Mouse (Mus musculus) forelimb bud, embryonic 11.5 days (tissue): Measurements from ENCODE around the gene Ptgs1.

Experiments used
- DNase-seq: peaks from one replicate; pipeline ENCODE4 v3.0.0-alpha.2; 2012; ENCODE audit warnings: low read depth, low spot score

The Ptgs1 gene

DNA sequence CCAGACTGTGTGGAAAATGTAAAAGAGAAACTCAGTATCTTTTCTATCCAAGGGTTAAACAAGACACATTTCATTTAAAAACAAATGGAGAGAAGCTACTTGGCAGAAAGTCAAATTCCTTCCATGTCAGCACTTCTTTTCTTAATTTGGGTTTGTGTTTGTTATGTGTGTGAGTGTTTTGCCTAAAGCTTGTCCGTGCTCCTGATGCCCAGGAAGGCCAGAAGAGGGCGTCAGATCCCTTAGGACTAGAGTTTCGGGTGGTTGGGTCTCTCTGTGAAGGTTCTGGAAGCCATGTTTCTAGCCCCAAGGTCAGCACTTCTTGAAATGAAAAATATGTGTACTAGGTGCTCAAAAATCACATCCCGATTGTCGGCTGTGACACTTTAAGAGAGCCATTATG lies 15.8 kb upstream of the Ptgs1 start:
- DNase-seq = no peak

DNA sequence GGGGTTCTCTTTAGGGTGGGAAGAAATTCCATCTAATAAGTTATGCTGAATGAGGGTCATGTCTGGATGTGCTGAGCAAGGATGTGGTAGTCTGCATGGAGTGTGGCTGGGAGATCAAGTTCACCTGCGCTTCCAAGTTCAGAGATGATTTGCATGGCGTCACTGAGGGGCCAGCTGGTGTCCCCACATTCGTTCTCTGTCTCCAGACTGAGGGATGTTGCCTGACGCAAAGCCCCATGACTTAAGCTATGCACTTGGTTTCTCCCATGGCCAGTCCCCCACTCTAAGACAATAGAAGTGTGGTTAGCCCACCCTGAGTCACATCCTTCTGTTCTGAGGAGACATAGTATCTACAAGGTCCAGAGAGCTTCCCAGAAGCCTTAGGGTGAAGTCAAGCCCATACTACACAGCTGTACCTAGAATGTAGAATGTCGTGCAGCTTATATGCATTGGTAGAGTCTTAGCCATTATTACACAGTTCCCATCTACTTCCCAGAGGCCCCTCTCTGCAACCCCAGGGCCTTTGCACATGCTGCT lies 15.0 kb upstream of the Ptgs1 start:
- no peak for DNase-seq

DNA sequence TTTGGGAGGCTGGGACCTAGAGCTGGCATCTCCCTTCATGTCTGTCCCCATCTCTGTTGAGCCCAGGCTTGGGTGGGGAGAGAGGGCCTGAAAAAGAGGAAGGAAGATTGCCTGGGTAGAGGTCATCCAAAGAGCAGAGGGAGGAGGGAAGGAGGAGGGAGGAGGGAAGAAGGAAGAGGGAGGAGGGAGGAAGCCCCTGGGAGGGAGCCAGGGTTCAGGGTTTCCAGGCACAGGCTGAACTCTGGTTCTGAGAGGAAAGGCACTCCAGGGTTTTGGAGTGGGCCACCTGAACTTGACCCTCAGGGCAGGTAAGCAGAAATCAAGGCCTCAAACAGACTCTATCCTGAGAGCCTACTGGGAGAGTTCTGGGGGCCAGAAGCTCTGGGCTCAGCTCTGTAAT lies 13.7 kb upstream of the Ptgs1 start:
- no peak for DNase-seq

- no peak for DNase-seq
Measured at GRCm38 (mm10) chr2:36216953-36217573, 13.2 kb upstream of the Ptgs1 start.

- no peak for DNase-seq
Measured at GRCm38 (mm10) chr2:36217692-36218233, 12.5 kb upstream of the Ptgs1 start.

GRCm38 (mm10) chr2:36220106-36220505 lies 10.1 kb upstream of the Ptgs1 start:
- DNase-seq = no peak

DNA sequence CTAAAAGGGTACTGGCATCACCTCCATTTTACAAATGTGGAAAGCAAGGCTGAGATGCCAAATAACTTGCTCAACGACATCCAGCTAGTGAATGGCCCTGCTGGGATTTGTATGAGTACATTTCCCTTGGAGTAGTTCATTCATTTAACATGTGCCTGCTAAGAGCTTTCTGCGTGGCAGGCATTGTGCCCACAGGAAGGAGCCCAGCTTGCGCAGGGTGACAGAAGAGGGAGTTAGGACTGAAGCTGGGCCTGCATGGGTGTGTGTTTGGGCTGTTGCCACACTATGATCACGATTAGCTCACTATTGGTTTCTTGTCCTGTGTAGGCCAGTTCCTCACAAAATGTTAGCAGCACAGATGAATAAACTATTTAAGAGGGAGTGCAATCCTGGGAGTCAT lies 9.3 kb upstream of the Ptgs1 start:
- no peak for DNase-seq

DNA sequence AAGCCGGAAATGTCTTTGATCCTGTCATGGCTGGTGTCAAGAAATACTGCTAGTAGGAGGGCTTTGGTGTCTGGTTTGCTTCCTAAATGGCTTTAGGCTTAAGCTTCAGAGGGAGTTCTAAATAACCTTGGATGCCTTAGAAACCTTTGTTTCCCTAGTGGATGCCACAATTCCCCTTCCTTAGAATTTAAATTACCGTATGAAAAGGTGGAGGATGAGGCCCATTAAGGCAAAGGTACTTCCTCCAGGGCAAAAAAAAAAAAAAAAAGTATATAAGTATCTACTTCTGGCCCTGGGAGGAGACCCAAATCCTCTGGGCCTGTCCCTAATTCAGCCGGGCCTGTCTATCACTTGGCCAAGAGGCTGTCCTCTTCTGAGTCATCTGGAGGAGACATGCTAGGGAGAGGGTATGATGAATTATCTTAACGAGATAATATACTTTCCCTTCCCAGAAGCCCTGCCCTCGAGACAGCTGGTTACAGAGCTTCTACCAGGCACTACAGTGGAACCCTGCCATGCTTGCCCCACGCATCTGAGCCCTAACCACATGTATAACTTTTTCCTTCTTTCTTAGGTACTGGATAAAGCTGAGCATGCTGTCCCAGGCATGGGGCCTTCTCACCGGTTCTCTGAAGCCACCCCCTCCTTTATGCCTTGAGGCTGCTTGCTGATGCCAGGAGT lies 7.9 kb upstream of the Ptgs1 start:
- no peak for DNase-seq

GRCm38 (mm10) chr2:36223436-36223835 lies 6.8 kb upstream of the Ptgs1 start:
- no peak for DNase-seq

DNA sequence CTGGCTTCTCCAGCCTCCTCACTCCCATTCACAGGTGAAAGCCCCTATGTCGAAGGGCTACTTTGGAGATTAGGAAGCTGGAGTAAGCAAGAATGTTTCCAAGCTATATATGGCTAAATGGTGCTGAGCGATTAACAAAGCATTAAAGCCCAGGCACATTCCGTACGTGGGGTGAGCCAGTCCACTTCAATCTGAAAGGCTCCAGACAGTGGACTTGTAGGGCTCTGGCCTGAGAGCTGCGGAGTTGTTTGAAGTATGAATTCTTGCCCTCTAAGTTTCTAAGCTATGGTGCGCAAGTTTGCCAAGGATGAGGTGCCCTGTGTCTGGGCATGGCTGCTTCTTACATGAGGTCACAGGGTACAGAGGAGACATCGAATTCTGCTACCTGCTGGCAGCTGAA lies 6.1 kb upstream of the Ptgs1 start:
- no peak for DNase-seq

DNA sequence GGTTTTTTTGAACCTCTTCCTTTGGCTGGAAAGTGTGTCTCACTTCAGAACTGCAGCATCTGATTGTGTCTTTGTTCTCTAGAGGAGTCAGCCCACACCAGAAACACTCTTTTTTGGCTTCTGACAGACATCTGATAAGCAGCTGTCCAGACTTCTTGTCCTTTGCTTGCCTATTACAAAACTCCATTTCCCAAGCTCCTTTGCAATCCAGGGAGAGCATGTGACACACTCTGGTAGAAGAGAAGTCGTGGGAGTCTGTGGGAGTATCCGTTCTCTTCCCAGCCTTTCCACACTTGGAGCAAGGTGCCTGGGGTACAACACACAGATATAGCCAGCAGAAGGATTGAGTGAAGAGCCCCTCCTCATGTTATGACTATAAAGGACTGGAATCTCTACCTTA lies 5.6 kb upstream of the Ptgs1 start:
- DNase-seq = no peak

DNA sequence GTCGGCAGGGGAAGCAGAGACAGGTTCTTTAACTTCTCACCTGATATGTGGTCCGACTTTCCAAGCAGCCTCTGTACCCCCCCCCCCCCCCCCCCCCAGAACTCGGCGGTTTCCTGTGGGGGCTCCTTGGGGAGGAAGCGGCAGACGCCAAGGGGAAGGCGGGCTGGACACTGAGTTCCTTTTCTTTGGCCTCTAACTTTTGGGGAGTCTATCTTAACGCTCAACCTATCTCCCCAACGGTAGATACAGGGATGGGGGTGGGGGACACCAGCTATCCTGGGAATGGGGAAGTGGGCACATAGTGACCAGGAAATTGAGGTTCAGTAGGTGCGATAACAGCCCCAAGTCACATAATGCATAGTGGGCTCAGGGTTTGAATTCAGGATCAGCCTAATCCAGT lies 741 bp downstream of the Ptgs1 start:
- DNase-seq = no peak

- DNase-seq = no peak
Measured at GRCm38 (mm10) chr2:36234526-36235368, 4.5 kb downstream of the Ptgs1 start.

DNA sequence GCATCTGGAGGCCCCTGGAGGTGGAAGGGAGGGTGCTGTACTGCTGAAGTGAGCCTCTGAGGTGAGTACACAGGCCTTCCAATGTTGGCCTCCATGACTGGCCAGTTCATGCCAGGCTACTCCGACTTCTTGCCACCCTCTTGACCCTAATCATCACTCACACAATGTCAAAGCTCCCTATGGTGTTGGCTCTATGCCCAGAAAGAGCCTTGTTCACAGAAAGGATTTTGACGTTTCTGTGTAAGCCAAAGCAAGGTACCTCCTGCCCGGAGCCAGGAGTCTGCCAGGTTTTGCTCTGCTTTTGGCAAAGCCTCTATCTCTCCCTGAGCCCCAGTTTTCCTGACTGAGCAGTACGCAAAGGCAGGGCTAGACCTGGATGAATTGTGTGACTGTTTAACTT lies 5.7 kb downstream of the Ptgs1 start:
- DNase-seq = no peak

DNA sequence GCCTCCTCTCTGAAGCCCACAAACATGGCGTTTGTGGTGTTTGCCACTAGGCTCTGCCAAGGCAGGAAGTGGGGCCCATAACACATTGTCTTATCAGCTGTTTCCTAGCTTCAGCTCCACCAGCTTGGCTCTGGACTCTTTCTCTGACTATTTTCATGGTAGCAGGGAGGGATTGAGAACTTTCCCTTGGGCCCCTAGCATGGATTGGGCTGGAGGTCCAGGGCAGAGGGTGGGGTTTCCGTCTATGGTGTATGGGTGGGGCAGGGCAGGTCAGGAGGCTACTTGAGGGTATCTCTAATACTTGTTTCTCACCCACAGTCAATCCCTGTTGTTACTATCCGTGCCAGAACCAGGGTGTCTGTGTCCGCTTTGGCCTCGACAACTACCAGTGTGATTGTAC lies 6.7 kb downstream of the Ptgs1 start:
- DNase-seq = no peak

DNA sequence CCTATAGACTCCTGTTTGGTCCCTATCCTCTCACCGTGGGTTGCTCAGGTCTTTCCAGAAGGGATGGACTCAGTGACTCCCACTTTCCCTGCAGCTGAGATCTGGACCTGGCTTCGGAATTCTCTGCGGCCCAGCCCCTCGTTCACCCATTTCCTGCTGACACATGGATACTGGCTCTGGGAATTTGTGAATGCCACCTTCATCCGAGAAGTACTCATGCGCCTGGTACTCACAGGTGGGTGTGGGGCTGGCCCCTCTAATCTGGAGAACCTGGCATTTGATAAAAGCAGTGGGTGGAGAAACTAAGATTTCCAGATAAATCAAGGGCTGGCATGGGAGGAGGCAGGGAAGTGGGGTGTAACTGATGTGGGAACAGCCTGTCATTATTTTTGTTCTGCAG lies 7.3 kb downstream of the Ptgs1 start:
- no peak for DNase-seq

DNA sequence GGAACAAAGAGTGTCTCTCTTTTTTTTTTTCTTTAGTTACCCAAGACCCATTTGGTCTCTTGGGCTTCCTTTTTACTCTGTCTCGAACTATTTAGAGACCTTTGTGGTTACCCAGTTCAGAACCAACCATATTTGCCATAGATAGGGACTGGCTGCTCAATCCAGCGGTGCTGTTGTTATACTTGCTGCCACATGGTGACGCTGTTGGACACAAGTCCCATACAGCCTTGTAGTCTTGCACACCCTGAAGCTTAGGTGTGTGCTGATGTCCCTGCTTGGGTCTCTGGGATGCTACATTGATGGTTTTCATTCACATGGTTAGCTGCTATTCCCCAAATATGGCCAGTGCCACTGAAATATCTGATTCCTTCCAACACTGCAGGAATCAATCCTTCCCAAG lies 8.2 kb downstream of the Ptgs1 start:
- no peak for DNase-seq

GRCm38 (mm10) chr2:36238951-36239350 lies 8.7 kb downstream of the Ptgs1 start:
- no peak for DNase-seq

- no peak for DNase-seq
Measured at GRCm38 (mm10) chr2:36242514-36242913, 12.3 kb downstream of the Ptgs1 start.

DNA sequence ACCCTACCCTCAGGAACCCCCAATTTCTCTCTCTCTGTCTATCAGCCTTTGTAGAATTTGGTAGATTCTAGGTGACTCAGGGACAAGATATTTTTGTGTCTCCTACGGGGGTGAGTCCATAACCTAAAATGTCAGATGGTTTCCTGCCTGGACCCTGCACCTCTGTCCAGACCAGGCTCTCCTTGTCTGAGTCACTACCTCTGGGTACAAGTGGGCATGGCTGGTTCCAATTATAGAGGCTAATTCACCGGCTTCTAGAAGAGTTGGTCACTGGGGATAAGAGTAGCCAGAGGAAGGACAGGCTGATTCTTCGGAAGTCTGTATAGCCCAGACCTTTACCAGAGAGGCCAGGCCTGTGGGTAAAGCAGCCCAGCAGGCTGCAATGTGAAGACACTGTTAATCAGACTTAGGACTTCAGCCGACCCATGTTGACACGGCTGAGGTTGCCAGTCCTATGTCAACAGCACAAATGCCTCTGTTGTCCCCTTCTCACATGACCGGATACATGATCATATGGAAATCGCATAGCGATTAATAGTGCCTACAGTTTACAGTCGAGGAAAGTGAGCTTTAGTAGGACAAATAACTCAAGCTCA lies 13.2 kb downstream of the Ptgs1 start:
- DNase-seq = no peak

GRCm38 (mm10) chr2:36243892-36244309 lies 13.7 kb downstream of the Ptgs1 start:
- no peak for DNase-seq

GRCm38 (mm10) chr2:36244705-36245104 lies 14.5 kb downstream of the Ptgs1 start:
- no peak for DNase-seq
